Mouse (Mus musculus): ENCODE data around the gene Chrna10. TPM values are rescaled to one million over a fixed set of nuclear protein-coding genes. Genes with fewer than 3 reads are reported as not detected.

Chrna10 gene
- polyA plus RNA-seq (2015; fragmentation: Illumina TruSeq; extraction: RNeasy Lipid Tissue Mini Kit (QIAGEN cat#74804); ENCODE audit: insufficient read depth, low read depth, low replicate concordance), result not detected

DNA sequence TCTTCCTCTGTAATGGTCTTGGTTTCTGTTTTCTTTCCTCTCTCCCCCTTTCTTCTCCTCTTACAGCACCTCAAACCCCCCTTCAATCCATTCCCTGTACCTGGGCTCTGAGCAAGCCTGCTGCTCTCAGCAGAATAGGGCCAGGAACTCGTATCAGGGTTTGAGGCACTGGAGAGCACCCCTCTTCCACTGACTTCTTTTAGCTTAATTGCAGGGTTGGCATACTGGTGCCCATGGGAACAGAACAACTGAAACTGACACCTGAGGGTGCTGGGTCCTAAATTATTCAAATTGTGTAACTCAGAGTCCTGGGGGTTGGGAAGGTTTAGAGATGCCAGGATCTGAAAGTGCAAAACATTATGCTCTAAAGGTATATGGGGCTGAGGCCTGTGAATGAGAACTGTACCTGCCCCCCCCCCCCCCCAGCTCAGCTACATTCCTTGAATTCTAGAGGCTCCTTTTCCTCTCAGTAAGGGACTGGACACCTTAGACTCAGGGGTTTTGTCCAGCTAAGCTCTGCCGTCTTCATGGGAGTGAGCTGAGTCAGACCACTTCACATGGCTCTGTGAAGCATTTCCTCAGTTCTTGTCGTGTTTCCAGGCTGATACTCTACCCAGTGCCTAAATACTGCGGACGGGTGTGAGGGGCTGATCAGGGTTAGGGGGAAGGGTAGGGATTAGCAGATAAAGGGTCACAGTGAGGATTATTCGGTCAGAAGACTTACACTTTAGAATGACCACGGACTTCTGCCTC is at the start of gene Chrna10:
Gene Chrna10, minus strand, starts transcription at position 250 of the 753 bp plus-strand sequence.

GRCm38 (mm10) chr7:102109171-102109570 is 7.5 kb downstream of the Chrna10 start, which contains the start of gene Art5:
Gene Art5 (minus strand): TSS chr7:102109489.

GRCm38 (mm10) chr7:102101487-102101886 is 15.1 kb downstream of the Chrna10 start, which contains the start of gene Art1:
Gene Art1 (plus strand): TSS chr7:102101743.

DNA sequence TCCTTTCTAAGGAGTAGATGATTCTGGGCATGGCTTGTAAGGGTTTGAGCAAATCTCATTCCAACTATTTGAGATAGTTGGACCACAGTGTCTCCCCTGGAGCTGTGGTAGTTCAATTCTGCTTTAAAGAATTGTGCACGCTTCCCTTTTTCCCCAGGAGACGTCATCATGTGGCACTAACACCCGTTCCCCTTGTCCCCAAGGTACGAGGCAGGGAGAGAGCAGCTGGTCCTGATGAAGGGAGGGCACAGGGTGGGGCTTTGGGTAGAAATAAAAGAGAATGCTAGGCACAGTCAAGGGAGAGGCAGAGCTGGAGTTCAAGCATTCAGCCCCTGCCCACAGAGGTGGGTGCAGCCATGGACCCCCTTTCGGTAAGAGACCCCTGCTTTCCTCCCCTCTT is 33.8 kb downstream of the Chrna10 start, which contains the start of gene Trpc2:
Gene Trpc2, plus strand, starts transcription at position 301 of the 400 bp plus-strand sequence.

GRCm38 (mm10) chr7:102065046-102065891 is 51.4 kb downstream of the Chrna10 start, which contains the start of the genes Rnf121, Xndc1 and Xntrpc:
Gene Rnf121 (minus strand): TSS chr7:102065469.
Gene Xndc1 (plus strand): TSS chr7:102065511.
Gene Xntrpc (plus strand): TSS chr7:102065713.

Other genes starting within 250 kb of the Chrna10 start
- gene Folr1, start 246.0 kb downstream of the Chrna10 start, polyA plus RNA-seq (2015; fragmentation: Illumina TruSeq; extraction: RNeasy Lipid Tissue Mini Kit (QIAGEN cat#74804); ENCODE audit: insufficient read depth, low read depth, low replicate concordance), result 2.5 TPM
- 21.4 TPM for gene Lamtor1, start 210.9 kb downstream of the Chrna10 start, polyA plus RNA-seq (2015; fragmentation: Illumina TruSeq; extraction: RNeasy Lipid Tissue Mini Kit (QIAGEN cat#74804); ENCODE audit: insufficient read depth, low read depth, low replicate concordance)
- not detected for gene Tomt, start 210.5 kb downstream of the Chrna10 start, polyA plus RNA-seq (2015; fragmentation: Illumina TruSeq; extraction: RNeasy Lipid Tissue Mini Kit (QIAGEN cat#74804); ENCODE audit: insufficient read depth, low read depth, low replicate concordance)
- 12.1 TPM for gene Lrrc51, start 182.9 kb downstream of the Chrna10 start, polyA plus RNA-seq (2015; fragmentation: Illumina TruSeq; extraction: RNeasy Lipid Tissue Mini Kit (QIAGEN cat#74804); ENCODE audit: insufficient read depth, low read depth, low replicate concordance)
- 26.7 TPM for gene Numa1, start 182.7 kb downstream of the Chrna10 start, polyA plus RNA-seq (2015; fragmentation: Illumina TruSeq; extraction: RNeasy Lipid Tissue Mini Kit (QIAGEN cat#74804); ENCODE audit: insufficient read depth, low read depth, low replicate concordance)
- gene Il18bp, start 98.1 kb downstream of the Chrna10 start, polyA plus RNA-seq (2015; fragmentation: Illumina TruSeq; extraction: RNeasy Lipid Tissue Mini Kit (QIAGEN cat#74804); ENCODE audit: insufficient read depth, low read depth, low replicate concordance), result 5.5 TPM
- gene Rnf121, start 51.4 kb downstream of the Chrna10 start, polyA plus RNA-seq (2015; fragmentation: Illumina TruSeq; extraction: RNeasy Lipid Tissue Mini Kit (QIAGEN cat#74804); ENCODE audit: insufficient read depth, low read depth, low replicate concordance), result 7.9 TPM
- 7.2 TPM for gene Xndc1, start 51.3 kb downstream of the Chrna10 start, polyA plus RNA-seq (2015; fragmentation: Illumina TruSeq; extraction: RNeasy Lipid Tissue Mini Kit (QIAGEN cat#74804); ENCODE audit: insufficient read depth, low read depth, low replicate concordance)
- 1.0 TPM for gene Xntrpc, start 51.1 kb downstream of the Chrna10 start, polyA plus RNA-seq (2015; fragmentation: Illumina TruSeq; extraction: RNeasy Lipid Tissue Mini Kit (QIAGEN cat#74804); ENCODE audit: insufficient read depth, low read depth, low replicate concordance)
- gene Trpc2, start 33.7 kb downstream of the Chrna10 start, polyA plus RNA-seq (2015; fragmentation: Illumina TruSeq; extraction: RNeasy Lipid Tissue Mini Kit (QIAGEN cat#74804); ENCODE audit: insufficient read depth, low read depth, low replicate concordance), result not detected
- not detected for gene Art1, start 15.1 kb downstream of the Chrna10 start, polyA plus RNA-seq (2015; fragmentation: Illumina TruSeq; extraction: RNeasy Lipid Tissue Mini Kit (QIAGEN cat#74804); ENCODE audit: insufficient read depth, low read depth, low replicate concordance)
- gene Art5, start 7.3 kb downstream of the Chrna10 start, polyA plus RNA-seq (2015; fragmentation: Illumina TruSeq; extraction: RNeasy Lipid Tissue Mini Kit (QIAGEN cat#74804); ENCODE audit: insufficient read depth, low read depth, low replicate concordance), result not detected
- gene Nup98, start 93.3 kb upstream of the Chrna10 start, polyA plus RNA-seq (2015; fragmentation: Illumina TruSeq; extraction: RNeasy Lipid Tissue Mini Kit (QIAGEN cat#74804); ENCODE audit: insufficient read depth, low read depth, low replicate concordance), result 6.5 TPM
- 12.6 TPM for gene Pgap2, start 93.4 kb upstream of the Chrna10 start, polyA plus RNA-seq (2015; fragmentation: Illumina TruSeq; extraction: RNeasy Lipid Tissue Mini Kit (QIAGEN cat#74804); ENCODE audit: insufficient read depth, low read depth, low replicate concordance)
- gene Rhog, start 139.2 kb upstream of the Chrna10 start, polyA plus RNA-seq (2015; fragmentation: Illumina TruSeq; extraction: RNeasy Lipid Tissue Mini Kit (QIAGEN cat#74804); ENCODE audit: insufficient read depth, low read depth, low replicate concordance), result 16.1 TPM
- gene Stim1, start 151.0 kb upstream of the Chrna10 start, polyA plus RNA-seq (2015; fragmentation: Illumina TruSeq; extraction: RNeasy Lipid Tissue Mini Kit (QIAGEN cat#74804); ENCODE audit: insufficient read depth, low read depth, low replicate concordance), result 9.1 TPM